Mouse (Mus musculus) neural tube, embryonic 10.5 days (tissue): ENCODE measurements at regions not wholly inside any gene's neighbourhood (a gene's known extent, or its start where the extent isn't known, plus 50 kb on each side); places are given as distances from the start of the nearest gene placed in this dataset.

Source experiments
- DNase-seq: peaks from one replicate; pipeline ENCODE4 v3.0.0-alpha.2; 2017; ENCODE audit warnings: low spot score; ENCODE audit errors: extremely low spot score

DNA sequence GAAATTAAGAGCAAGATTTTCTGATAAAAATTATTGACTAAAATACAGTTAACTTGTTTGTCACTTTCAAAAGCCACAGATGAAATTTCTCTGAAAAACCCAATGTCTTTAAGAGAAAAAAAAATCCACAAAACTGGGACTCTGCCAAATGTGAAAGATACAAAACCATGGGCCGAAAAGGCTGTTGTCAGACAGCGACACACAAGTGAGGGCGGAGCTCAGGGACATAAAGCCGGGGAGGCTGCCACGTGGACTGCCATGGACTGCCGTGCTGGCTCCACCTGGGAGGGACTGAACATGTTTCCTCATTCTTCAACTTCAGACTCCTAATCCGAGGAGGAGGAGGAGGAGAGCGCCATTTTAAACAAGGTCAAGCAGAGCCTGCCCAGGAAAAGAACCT lies 200.4 kb upstream of the Klf14 start:
- no peak for DNase-seq

DNA sequence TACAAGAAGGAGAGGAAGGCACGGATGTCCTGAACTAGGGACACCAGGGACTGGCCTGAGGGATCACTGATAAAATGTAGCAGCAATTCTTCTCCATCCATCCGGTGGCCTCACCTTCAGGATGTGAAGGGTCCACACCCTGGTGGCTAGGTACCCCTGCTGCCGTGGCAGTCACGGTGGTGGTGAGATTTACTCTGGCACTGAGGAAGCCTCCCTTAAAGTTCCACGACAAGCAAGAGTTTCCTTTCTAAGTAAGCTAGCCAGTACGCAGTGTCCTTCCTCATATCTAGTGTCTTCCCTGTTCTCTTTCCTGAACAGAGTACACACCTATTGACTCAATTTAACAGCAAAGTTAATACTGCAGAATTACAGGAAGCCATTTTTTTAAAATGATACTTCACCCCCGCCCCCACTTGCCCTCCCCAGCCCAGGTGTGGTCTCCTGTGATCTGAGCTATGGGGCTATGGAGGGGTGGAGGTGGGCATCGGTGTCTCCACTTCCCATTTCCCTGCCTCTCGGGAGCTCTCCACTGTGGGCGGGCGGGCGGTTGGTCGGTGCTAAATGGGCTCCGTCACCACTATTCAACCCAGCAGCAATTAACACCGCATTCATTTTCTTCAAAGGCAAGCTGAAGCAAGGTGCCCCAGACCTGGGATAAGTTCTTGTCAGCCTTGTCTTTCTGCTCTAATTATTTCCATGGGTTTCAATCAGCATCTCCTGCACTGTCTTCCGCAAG lies 201.2 kb upstream of the Klf14 start:
- no peak for DNase-seq

DNA sequence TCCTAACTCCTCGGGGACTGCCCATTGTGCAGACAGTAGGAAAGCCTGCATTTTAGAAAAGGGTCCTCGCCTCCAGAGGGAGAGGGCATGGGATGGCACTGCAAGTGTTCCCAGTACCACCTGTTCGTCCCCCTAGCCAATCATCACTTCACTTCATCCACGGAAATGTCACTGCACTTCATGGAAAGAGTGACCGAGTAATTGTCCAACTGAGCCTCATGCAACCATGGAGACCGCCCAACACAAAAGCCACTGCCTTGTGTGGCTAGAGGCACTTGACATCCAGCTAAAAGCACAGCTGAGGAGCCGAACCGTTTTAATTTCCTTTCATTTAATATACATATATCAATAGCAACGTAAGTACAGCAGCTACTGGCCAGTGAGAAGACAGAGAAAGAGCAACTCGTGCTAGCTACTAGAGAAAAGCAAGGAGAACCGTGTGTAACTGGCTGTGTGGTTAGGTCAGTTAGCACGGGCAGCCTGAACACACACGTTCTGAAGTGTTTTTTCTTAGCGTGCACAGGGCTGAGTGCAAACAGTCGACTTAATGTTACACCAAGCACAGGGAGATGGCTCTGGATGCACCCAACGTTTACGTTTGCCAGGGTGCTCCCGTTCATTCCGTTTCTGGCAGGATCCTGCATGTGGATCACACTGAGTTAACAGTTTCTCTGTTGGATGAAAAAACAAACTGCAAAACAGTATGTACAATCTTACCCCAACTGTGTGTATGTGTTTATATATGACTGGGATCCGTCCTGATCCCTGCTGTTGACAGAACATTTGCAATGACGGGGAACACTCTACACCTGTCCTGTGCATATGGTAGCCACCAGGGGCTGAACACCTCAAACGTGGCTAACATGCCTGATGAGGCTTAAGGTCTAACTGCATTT lies 202.8 kb upstream of the Klf14 start:
- DNase-seq = no peak

DNA sequence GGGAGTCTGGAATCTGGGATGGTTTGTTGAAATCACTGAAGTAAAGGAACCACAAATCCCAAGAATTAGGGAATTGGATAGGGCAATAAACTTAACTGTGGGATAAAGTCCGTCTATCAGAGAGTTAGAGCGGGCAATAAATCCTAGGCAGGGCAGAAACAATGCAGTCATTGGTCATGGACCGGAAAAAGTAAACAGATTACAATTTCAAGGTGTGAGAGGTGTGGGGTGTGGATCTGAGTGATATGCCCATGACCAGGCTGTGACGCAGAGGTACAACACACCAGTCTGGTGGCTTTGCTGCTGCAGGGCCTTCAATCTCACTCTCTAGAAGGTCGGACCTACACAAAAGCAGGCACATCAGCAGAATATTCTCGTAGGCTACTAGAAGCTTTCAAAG lies 206.1 kb upstream of the Klf14 start:
- DNase-seq = no peak

DNA sequence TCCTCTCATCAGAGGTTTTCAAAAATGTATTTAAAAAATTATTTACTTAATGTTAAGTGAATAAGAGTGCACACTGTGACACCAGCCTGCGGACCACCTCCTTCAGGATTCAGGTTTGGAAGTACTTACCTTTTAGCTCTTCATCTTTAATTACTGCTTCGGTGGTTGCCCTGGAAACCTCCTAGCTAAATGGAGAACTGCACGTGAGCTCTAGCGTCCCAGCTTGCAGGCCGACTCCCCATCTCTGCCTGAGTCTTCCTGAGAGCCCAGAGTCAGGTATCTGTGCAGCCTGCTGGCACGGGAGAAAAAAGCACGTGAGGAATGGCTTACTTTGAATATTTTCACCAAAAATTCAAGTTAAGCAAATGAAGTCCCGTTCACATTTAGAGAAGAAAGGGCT lies 207.5 kb upstream of the Klf14 start:
- DNase-seq = no peak

DNA sequence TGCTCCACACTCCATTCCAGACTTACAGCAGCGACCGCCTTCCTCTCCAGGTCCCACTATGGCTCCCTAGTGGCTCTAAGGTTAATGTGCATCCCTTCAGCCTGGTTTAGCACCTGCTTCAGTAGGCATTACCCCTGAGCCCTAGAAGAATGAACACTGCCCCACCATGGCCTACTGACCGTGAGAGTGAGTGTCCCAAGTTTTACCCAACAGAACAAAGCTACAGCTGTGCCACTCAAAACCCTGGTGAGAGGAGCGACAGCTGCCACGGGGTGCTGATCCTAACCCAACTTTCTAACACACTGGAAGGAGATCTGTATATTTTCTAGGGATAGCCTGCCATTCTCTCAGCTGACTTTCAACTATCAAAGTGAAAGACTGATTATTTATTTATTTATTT lies 208.9 kb upstream of the Klf14 start:
- no peak for DNase-seq

DNA sequence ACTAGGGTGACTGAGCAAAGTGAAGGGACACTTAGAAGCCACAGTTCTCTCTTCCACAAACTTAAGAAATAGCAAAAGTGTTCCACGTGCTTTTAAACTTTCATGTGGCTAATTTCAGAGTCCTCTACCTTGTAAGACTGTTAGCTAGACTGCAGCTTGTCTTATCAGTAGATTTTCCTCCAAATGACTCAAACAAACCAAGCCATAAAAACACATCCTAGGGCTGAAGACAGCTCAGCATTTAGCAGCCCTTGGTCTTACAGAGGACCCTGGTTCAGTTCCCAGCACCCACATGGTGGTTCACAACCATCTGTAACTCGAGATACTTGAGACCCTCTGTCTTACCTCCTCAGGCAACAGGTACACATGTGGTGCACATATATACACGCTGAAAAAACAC lies 209.9 kb upstream of the Klf14 start:
- no peak for DNase-seq

DNA sequence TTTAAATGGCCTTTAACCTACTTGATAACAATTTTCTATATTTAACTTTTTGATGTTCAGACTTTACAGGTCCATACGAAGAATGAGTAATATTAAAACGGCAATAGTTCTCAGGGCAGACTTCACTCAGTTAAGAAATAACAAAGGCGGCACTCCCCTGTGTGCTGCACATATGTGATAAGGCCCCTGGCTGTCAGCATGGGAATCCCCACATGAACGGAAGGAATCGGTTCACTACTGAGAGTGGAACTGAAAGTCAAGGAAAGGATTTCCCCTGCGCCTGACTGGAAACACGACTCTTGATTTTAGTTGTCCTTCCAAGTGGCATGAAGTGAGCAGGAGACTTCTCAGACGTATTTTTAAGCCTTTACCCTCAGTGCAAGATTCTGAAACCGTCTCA lies 210.5 kb upstream of the Klf14 start:
- DNase-seq = no peak

DNA sequence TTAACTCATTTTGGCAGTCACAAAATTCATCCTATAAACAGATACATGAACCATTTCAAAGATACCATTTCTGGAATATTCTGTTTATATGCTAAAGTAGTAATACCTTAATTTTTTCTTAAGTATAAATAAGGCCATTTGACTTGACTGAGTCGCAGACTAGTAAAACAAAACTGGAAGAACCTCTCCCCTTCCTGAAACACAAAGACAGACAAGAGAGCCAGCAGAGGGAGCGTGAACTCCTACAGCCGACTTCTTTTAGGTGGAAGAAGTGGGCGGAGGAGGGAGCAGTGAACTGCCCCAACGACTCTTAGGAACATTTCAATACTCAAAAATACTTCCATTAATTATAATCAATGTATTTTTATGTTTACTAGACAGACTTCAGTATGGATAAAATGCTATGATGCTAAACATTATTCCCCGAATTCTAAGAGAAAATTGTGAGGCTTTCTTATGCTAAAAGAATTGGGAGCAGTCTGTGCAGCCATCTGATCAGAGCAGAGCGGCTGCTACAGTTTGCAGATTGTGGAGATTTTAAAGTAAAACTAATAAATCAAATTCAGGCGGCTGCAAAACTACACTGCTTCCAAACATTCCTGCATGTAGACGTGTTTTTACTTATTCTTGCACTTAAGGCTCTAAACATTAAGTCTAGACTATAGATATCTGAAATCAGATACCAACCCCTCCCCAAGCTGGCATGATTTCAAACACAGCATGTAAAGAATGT lies 211.2 kb upstream of the Klf14 start:
- no peak for DNase-seq

DNA sequence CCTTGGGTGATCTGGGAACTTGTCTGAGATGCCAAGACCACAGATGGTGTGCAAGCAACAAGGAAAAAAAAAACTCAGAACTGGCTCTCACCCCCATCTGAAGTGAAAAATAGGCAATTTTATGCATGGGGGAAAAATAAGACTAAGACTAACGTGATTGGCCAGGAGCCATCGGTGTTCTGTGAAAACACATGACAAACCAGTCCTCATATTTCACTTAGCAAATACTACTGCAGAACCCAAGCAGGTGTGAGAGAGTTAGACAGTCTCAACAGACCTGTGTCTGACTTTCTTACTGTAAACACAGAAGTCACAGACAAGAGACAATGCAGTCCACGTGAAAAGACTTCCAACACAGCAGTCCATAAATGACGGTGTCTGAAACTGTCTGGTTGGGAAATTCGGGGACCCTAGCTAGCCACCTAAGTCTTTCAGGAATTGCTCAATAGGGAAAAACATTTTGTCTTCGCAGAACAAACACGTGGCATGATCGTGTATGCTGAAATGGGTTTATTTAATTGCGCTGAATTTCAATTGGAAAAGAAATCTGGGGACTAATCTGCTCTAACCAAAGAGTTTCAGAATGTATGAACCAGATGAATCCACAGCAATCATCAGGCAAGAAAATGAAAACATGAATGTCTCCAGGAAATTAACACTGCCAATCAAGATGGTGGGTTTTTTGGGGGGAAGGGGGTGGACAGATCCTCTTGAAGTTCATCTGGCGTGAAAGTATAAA lies 213.1 kb upstream of the Klf14 start:
- DNase-seq = no peak

DNA sequence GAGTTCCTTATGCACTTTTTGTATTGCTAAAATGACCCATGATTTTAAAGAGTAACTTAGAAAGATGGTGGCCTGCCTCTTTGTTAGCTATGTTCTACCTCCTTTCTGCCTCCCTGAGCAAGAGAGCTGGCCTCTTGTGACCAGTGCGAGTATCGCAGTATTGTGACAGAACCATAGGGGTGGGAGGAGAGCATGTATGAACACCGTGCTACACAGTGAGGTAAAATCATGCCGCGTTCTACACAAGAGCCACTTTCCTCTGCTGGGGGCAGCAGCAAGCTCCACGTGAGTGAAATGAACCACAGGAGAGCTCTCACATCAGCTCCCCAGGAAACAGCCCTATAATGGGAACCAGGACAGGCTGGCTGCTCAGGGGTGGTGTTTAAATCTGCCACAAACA lies 216.9 kb upstream of the Klf14 start:
- no peak for DNase-seq

DNA sequence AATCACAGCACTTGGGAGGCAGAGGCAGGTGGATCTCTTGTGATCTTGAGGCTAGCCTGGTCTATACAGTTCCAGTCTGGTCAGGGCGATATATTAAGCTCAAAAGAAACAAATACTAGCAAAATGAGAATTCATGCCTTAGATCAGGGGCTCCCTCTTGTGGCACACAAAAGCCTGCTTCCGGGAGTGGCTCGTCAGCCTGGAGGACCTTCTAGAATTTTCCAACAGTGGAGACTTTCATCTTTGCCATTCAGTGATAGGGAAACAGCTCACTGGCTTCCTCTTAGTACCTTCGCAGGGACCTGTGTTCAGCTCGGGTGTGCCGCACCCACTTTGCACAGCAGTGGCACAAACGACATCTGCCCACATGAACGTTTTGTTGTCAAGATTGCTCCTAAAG lies 217.5 kb upstream of the Klf14 start:
- no peak for DNase-seq

DNA sequence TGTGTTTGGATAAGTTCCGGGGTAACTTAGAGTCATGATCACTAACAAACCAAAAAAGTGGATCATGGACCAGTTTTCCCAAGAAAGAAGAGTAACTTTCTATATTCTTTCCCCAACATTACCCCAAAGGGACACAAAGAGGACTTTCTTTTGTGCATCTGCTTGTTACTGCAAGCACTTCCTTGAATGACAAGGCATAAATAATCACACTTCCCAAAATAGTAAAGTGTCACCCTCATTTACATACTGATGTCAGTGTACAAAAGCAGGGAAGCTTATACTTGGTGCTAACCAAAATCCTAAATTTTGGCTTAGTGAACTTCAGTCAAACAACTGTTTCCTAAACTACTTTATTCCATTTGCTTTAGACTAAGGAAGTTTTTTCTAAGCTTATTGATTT lies 218.0 kb upstream of the Klf14 start:
- no peak for DNase-seq

DNA sequence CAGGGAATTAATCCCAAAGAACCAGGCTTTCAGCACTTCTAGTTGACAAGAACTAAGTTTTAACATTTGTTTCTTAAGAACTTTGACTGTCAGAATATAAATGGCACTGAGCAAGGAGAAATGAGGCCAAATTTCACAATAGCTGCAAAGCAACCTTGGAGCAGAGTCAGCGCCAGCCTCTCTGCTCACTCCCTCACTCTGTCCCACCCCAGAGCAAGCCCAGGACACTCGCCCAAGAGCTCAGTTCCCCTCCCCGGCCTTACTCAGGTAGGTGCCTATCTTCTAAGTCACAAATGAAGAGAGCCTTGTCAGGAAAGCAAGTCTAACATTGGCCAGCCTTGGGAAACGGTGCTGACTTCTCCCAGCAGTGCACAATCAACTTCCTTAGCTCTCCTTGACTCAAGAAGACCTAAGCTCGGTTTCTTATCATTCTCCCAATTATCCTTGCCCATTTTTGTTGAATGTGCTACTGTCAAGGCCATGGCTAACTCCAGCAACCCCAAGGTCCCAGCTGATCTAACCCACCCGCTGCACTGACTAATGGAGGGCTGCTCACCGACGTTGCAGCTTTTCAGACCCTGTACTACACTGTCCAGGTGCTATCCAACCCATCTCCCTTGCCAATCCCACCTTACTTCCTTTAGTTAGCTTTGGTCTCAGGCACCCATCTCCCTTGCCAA lies 219.5 kb upstream of the Klf14 start:
- DNase-seq = no peak

DNA sequence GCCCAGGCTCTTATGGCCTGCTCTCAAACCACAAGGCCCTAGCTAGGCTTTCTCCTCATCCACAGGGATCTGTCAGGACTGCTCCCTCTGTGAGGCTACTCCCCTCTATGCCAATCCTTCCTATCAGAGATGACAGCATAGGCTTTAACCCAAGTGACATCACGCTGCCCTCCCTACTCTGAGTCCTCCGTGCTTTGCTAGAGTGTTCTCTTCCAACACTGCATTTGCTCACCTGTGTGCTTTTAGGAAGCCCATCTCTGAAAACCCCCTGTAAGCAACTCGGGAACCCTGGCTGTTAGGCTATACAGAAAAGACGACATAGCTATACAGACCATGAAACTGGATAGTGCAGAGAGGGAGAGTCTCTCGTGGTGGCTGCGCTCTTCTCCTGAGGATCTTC lies 216.3 kb upstream of the Mkln1 start:
- no peak for DNase-seq

DNA sequence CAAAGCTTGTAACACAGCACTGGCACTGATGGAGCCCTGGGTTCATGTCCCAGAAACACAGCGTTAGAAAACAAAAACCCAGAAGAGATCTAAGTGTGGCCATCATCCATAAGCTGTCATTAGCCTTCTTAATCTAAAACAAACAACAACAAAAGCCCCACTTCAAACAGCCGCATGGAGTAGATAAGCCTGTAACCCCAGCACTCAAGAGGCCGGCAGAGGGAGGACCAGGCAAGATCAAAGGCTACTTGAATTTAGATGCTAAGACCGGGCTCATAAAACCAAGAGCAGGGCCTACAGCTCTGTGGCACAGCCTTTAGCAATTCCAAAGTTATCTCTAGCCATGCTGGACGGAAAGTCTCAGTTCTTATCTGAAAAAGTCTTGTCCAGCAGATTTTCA lies 215.4 kb upstream of the Mkln1 start:
- no peak for DNase-seq

DNA sequence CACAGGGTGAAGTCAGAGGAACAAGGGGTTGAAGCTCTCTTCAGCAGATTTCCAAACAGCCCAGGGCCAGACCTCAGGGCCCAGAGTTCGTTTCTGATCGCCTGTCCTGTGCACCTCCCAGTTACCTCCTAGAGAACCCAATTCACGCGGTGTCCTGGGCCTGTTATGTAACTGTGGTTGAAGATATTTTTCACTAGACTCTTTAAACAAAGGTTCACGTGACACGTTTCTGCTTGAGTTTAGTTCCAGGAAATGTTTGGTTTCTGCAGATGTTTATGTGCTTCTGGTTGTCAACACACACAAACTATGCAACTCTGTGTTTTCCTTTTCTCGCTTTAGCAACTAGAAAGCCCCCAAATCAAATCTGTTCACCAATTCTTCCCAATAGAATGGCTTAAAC lies 214.0 kb upstream of the Mkln1 start:
- DNase-seq = no peak

DNA sequence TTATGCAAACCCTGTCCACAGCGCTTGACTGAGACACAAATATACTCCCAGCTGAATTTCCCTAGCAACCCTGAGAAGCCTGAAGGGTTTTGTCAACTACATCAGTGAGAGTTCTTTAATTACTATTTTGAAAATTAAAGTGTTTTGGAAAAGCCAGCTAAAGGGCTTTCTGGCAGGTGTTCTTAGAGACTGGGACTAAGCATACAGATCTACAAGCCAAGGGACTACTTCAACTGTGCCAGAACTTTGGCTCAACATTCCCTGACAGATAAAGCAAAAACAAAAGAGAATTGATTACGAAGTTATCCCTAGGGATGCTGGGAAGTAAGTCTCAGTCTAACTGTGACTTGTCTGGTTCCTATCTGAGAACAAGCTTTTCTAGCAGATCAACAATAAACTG lies 213.4 kb upstream of the Mkln1 start:
- DNase-seq = no peak

DNA sequence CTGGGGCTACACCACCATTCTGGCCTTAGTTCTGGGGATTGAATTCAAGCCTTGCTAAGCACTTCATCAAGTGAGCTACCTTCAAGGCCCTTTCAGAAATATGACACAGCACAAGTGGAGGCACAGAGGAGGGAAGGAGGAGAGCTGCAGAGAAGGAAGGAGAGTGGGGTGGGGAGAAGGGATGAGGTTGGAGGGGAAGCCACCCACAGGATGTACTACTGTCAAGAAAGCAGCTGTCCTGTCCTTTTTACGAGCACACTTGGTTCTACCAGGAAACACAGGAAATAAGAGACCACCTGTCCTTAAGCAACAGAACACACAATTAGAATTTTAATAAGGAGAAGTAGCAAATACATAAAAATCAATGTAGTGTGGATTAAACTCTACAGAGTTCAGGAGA lies 210.5 kb upstream of the Mkln1 start:
- DNase-seq = no peak

DNA sequence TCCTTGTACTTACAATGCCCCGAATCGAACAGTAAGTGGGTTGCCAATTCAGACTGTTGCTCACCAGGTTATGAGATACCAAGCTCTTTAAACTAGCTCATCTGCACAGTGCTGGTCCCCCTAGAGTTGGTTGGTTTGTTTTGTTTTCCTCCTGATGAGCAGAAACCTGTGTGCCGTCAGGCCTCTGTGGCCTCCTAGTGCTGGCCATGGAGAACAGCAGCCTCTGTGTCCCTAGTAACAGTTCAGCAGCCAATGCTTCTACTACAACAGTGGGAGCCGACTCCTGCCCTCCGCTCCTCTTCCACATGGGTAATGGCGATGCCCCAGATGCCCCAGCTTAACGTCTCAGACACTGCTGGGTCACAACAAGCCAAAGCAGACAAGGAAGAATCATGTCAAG lies 209.5 kb upstream of the Mkln1 start:
- DNase-seq = no peak

DNA sequence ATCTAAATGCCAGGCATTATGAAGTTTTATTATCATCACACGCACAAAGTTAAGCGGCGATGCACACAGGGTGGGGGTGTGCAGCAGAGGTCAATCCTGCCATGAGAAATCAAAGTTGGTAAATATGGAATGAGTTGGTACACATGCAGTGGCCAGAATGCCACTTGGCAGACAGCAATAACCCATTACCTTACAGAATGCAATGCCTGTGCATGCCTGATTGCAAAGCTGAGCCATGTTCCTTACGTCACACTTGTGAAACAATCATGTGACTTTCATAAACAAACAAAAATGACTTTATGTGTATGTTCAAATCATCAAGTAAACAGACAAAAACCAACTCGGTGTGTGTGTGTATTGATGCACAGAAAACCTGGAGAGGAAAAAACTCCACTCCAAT lies 208.5 kb upstream of the Mkln1 start:
- DNase-seq = no peak
